Mouse (Mus musculus): ENCODE measurements at regions not wholly inside any gene's neighbourhood (a gene's known extent, or its start where the extent isn't known, plus 50 kb on each side); places are given as distances from the start of the nearest gene placed in this dataset.
"Not testable (repeated sequence)": the region's sequence is repeated elsewhere in the genome, so short reads cannot be mapped to it uniquely, and the experiment has no call there.

DNA sequence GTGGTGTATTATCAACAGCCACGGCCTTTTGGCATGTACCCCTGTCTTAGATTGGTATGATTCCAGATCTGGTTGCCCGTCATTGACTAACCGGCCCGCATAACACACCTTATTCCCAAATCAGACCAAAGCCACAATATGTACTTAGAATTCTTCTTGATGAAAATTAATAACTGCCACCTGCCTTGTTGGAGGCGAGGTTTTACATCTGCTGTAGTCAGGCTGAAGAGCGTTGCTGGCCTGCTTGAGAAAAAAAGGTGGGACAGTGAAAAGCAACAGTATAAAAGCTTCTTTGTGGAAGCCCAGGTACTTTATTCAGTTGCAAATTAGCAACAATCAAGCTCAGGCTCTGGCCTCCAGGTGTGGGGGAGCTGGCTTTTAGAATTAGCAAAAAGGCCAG lies 223.6 kb upstream of the Car8 start:
- DNase-seq (ENCODE audit: low spot score in 2 of 2), result not testable (repeated sequence)

DNA sequence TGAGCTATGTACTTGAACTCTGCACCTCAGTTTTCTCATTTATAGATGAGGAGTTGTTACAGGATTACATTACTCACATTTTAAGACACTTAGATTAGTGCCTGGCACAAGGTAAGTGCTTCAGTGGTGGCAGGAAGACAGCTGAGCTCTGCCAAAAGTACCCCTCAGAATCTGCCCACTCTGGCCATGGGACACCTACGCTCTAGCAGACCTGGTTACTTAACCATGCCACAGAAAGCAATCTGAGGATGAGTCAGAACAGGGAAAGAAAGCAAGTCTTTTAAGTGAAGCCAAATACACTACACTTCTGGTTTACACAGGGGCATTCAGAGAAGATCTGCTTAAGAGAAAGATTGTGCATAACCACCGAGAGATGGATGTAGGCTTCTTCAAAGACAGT lies 215.5 kb upstream of the Car8 start:
- no peak for DNase-seq (ENCODE audit: low spot score in 2 of 2)

- DNase-seq (ENCODE audit: low spot score in 2 of 2), result no peak
These were observed 193.6 kb upstream of the Car8 start for GRCm38 (mm10) chr4:8432393-8432792.

DNA sequence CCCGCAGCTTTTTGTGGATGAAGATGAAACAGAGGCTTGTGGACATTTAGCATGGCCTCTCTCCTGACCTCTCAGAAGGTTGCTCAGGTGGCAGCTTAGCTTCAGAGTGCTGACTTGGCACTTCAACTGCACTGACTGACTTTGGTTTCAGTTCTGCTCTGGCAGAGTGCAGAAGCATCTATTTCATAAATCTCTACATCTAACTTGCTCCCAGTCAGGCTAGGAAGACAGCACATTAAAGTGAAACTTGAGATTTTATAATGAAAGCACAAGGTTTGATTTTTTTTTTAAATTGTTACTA lies 192.1 kb upstream of the Car8 start:
- DNase-seq (ENCODE audit: low spot score in 2 of 2), result no peak

DNA sequence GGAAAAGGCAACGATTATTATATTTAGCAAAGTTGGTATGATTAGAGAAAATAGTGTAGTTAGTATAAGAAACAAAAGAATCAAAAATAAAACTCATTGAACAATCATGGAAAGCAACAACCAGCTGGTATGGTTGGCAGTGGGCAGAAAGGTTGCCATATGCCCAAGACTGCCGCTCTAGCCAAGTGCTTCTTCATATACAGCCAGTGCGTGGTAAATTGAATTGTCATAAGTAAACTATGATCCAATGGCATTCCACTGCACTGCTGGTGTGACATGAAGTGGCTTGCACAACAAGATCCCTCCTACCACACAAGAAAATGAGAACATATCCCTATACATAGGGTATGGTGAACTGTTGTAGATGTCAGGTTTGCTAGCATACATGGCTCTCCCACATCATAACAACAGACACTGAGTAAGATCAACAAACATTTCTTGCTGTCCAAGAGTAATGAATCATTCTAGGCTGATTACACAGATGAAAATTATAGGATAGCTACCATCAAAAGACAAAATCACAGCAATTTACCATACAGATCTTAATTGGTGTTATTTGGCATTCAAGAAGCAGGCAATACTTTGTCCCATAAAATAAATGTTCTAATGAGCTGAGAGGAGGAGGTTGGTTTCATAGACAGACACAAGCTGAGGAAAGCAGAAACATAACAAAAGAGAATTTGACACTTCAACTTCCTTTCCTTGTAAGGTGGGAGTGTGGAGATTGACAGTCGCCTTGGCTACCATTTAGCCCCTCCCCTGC lies 191.6 kb upstream of the Car8 start:
- DNase-seq (ENCODE audit: low spot score in 2 of 2), result no peak

GRCm38 (mm10) chr4:8429771-8430170 lies 190.9 kb upstream of the Car8 start:
- DNase-seq (ENCODE audit: low spot score in 2 of 2), result no peak

DNA sequence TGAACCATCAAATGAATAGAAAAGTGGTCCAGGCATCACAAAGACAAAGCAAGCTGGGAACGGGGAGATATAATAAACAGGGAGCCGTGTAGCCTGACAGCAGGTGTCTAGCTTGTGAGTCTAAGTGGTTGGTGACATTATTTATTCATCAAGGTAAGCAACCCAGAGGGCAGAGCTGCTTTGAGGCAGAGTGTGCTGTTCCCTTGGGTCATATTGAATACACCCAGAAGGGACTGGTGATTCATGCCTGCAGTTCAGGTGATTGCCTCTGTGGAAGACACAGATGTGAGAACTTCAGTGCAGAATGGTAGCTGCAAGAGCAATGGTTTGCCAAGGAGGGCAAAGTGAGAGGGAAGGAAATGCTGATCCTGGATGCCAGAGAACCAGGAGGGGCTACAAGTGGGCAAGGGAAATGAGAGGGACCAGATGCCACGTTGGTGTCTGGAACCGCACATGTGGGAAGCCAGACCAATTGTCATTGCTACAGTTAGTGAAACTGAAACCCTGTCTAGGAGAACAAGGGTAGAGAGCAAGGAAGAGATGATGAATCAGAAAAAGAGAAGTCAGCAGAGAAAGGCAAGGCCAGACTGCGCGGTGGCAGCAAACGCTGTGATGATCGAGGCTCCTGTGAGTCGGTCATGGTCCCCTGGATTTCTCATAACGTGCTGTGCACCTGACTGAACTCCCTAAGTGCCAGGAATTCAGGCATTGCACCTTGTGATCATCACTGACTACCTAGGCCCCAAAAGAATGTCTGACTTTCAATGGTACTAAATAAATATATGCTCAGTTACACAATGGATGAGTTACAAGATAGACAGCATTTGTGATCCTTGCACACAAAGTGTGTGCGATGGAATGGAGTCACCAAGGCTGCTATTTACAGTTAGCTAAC lies 190.0 kb upstream of the Car8 start:
- DNase-seq (ENCODE audit: low spot score in 2 of 2), result no peak

DNA sequence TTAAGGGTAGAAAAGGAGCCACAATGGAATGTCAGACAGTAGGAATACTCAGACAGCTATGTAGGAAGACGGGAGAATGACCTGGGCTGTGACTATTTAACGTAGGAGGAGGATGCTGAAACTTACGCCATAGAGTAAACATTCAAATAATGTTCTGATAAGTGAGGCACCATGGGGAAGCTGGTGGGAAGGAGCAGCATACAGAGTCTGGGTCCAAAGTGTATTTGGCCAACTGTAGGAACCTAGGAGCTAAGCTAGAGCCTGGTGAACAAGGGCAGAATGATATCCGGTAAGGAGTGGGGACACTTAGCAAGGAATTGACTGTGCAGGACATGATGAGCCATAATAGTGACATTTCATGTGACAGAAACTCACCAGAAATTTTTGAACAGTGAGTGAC lies 189.0 kb upstream of the Car8 start:
- no peak for DNase-seq (ENCODE audit: low spot score in 2 of 2)

DNA sequence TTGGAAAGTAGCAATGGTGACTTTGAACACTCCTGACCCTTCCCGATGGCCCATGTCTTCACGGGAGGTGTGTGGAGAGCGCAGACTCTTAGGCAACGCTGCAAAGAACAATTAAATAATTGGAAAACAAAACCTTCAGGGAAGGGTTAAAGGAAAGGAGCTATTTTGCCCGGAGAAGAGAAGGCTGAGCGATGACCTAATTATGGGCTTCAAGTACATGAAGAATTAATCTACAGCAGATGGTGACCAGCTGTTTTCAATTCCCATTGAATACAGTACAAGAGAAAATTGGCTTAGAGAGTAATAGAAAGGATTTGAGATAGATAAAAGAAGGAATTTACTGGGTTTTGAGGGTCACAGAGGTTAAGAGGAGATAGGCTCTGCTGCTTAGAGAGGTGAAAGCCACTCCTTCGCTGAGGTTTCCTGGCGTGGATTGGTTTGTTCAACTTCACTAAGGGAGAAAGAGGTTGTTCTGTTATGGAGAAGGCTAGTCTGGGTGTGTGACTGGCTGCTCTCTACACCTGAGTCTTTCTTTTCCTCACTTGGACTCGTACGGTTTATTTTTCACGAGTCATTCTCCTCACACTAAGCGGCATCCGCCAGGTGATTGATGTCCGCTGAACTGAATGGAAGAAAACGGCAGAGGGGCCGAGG lies 184.7 kb upstream of the Car8 start:
- no peak for DNase-seq (ENCODE audit: low spot score in 2 of 2)

- no peak for DNase-seq (ENCODE audit: low spot score in 2 of 2)
These were observed 182.4 kb upstream of the Car8 start for GRCm38 (mm10) chr4:8421285-8421684.

GRCm38 (mm10) chr4:8418374-8419031 lies 179.7 kb upstream of the Car8 start:
- no peak for DNase-seq (ENCODE audit: low spot score in 2 of 2)

DNA sequence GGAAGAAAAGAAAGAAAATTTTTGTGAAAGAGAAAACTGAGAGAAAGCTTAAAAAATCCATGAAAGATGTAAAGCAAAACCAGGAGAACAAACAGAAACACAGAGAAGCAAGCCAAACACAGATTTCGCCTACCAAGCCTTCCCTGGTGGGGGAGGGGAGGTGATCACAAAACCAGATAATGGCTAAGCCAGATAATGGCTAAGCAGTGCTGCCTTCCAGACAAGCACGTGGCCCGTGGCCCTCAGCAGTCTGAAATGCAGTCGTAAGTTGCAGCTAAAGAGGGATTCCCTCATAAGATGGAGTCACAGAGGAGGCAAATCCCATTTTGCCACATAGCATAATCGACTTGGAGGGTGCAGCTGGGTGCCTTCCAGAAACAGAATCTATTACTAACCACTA lies 179.0 kb upstream of the Car8 start:
- DNase-seq (ENCODE audit: low spot score in 2 of 2), result no peak

DNA sequence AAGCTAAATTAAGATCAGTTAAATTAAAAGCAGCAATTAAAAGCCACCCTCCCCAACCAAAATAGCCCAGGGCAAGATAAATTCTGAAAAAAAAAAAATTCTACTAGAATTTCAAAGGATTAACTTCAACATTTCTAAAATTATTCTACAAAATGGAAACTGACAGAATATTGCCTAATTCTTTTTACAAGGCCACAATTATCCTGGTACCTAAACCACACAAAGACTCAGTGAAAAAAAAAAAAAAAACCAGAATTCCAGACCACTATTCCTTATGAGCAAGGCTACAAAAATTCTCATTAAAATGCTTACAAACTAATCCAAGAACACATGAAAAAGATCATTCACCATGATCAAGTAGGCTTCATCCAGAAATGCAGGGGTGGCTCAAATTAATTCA lies 174.5 kb upstream of the Car8 start:
- DNase-seq (ENCODE audit: low spot score in 2 of 2), result no peak

- DNase-seq (ENCODE audit: low spot score in 2 of 2), result no peak
These were observed 161.2 kb upstream of the Car8 start for GRCm38 (mm10) chr4:8400069-8400468.

DNA sequence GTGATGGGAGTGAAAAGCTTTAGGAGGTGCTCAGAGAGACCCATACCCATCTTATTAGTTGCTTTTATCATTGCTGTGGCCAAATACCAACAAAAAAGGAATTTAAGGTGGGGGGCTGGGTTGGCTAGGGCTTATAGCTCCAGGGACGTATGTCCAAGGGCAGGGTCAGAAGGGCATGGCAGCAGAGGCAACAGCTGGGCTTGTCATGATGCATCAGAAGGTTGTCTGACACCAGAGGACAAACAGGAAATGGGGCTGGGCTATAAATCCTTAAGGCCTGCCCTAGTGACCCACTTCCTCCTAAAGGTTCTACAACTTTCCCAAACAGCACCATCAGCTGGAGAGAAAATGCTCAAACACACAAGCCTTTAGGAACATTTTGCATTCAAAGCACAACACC lies 160.6 kb upstream of the Car8 start:
- DNase-seq (ENCODE audit: low spot score in 2 of 2), result no peak

DNA sequence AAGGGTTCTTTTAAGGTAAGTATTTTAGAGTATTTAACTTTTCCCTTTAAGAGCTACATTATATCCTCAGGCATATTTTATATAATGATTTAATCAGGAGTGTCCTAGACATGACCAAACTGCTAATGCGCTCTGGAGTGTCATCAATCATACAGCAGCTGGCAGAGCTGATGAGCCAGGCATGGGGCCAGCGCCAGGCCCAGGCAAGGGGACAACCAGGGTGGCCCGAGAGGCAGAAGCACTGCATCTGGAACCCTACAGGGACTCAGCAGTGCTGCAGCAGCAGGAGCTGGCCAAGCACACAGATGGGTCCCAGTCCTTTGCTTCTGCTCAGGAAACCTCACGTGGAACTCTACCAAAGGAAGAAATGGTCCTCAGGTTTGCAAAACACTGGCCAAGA lies 160.1 kb upstream of the Car8 start:
- DNase-seq (ENCODE audit: low spot score in 2 of 2), result no peak

- no peak for DNase-seq (ENCODE audit: low spot score in 2 of 2)
These were observed 144.3 kb upstream of the Car8 start for GRCm38 (mm10) chr4:8383162-8383561.

- no peak for DNase-seq (ENCODE audit: low spot score in 2 of 2)
These were observed 143.2 kb upstream of the Car8 start for GRCm38 (mm10) chr4:8382125-8382417.

GRCm38 (mm10) chr4:8381408-8382124 lies 142.7 kb upstream of the Car8 start:
- DNase-seq (ENCODE audit: low spot score in 2 of 2), result no peak

DNA sequence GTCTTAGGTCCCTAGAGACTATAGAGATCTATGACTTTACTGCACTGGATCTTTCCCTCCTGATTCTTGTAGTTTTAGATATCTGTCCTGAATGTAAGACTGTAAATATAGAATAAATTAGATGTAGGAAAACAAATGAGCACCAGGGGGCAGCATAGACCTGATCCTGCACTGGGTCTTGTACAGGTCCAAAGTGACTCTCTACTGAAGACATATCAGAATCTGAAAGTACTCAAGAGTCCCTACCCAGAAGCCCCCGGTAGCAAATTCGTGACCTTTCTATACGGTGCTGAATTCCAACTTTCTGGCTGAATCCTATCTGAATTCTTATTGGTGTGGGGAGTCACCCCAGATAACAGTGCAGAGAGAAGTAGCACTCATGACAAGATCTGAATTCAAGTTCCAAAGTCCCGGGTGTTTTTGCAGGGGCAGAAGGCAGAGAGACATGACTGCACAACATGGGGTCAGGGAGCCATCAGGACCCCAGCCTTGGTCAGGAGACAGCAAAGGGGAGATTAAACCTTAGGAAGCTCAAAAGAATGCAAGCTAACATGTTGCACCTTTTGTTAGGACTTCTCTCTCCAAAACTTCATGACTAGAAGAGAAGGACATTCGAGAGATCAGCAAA lies 142.0 kb upstream of the Car8 start:
- DNase-seq (ENCODE audit: low spot score in 2 of 2), result peak in 1 of 2 experiments; percentile 47
